Mouse (Mus musculus) hindbrain, embryonic 11.5 days (tissue): ENCODE data around the gene C1ql1. TPM values are rescaled to one million over a fixed set of nuclear protein-coding genes. Genes with fewer than 3 reads are reported as not detected.

Source experiments
- ATAC-seq: fragments of 200-750 bp; cut with Nextera tagmentation; 2 replicates; pipeline ENCODE4 v1.8.0; 2017; ENCODE audit warnings: mild to moderate bottlenecking, moderate TSS enrichment, moderate library complexity; ENCODE audit not compliant: low FRiP score
- DNase-seq: peaks from one replicate; pipeline ENCODE4 v3.0.0-alpha.2; 2015; ENCODE audit warnings: low spot score
- H3K27ac ChIP-seq: fragments of 300-500 bp; sonication (generic); 2 replicates; pipeline ENCODE4 v1.5.1; 2014; ENCODE audit warnings: mild to moderate bottlenecking, low read depth, low read length
- H3K27me3 ChIP-seq: fragments of 300-500 bp; sonication (generic); 2 replicates; pipeline ENCODE4 v1.6.1; 2014; ENCODE audit warnings: mild to moderate bottlenecking, low read length, moderate library complexity, mixed read lengths; ENCODE audit not compliant: control insufficient read depth, insufficient read depth
- H3K36me3 ChIP-seq: fragments of 300-500 bp; sonication (generic); 2 replicates; pipeline ENCODE4 v1.6.1; 2014; ENCODE audit warnings: mild to moderate bottlenecking, low read length, moderate library complexity, mixed read lengths; ENCODE audit not compliant: control insufficient read depth, insufficient read depth
- H3K4me1 ChIP-seq: fragments of 300-500 bp; sonication (generic); replicated peaks from 2 replicates; pipeline ENCODE4 v1.6.1; 2014; ENCODE audit warnings: low read length, mixed read lengths; ENCODE audit not compliant: control insufficient read depth, insufficient read depth
- H3K4me2 ChIP-seq: fragments of 300-500 bp; sonication (generic); replicated peaks from 2 replicates; pipeline ENCODE4 v1.6.1; 2014; ENCODE audit warnings: mild to moderate bottlenecking, low read depth, low read length
- H3K4me3 ChIP-seq: fragments of 300-500 bp; sonication (generic); 2 replicates; pipeline ENCODE4 v1.5.1; 2014; ENCODE audit warnings: low read depth, low read length
- H3K9ac ChIP-seq: fragments of 300-500 bp; sonication (generic); 2 replicates; pipeline ENCODE4 v1.6.1; 2014; ENCODE audit warnings: low read depth, low read length
- H3K9me3 ChIP-seq: fragments of 300-500 bp; sonication (generic); 2 replicates; pipeline ENCODE4 v1.6.1; 2016; ENCODE audit warnings: low read length; ENCODE audit not compliant: control insufficient read depth
- WGBS: fragments of 180-500 bp; shearing (Covaris S2); extraction: QIAGEN DNeasy Blood & Tissue Kit; methylation state at CpG from one replicate; pipeline ENCODE4 v1.1.7; 2014; 5-methylcytosine and 5-hydroxymethylcytosine counted together
- polyA plus RNA-seq: library from polyadenylated mRNA; unstranded; fragments of >200 nt; fragmentation: Nextera tagmentation; extraction: Ambion mirVana; gene quantifications from 2 replicates; pipeline ENCODE4 v1.2.1, GENCODE M21; 2014

The C1ql1 gene
- polyA plus RNA-seq: 10.5 and 11.0 TPM in 2 replicates

- under 1% methylated on average over 58 of the region's 87 CpGs for WGBS
- DNase-seq (peak; percentile 93), ATAC-seq (peak; percentile 81)
- Histone ChIP-seq H3K4me2 (peak within 1 kb of the TSS; percentile 61), H3K4me3 (peak within 1 kb of the TSS; percentile 39), H3K4me1 (peaks cover 17% of the 10 kb centered on the region), H3K27me3 (peaks cover 61% of the 10 kb centered on the region), H3K27ac (peak within 1 kb of the TSS; percentile 39), H3K9ac (peak within 1 kb of the TSS; percentile 52; the same call in 1 of the 2 replicates), H3K36me3 (no peaks in the 10 kb centered on the region), H3K9me3 (no peaks in the 10 kb centered on the region)
Observed at GRCm38 (mm10) chr11:102946265-102946991, at the start of gene C1ql1. Gene C1ql1, minus strand, starts transcription at chr11:102946688.

GRCm38 (mm10) chr11:102994952-102995351 lies 48.5 kb upstream of the C1ql1 start:
- peaks cover 9% of the 10 kb centered on the region; the same call in 1 of the 2 replicates for H3K36me3 ChIP-seq
- DNase-seq: no peak
- ATAC-seq: no peak
- peaks cover 6% of the 10 kb centered on the region for H3K4me1 ChIP-seq
- H3K9ac ChIP-seq: no peak overlapping the region
- 90% methylated on average over 18 of the region's 18 CpGs for WGBS
- H3K27me3 ChIP-seq: peaks cover 14% of the 10 kb centered on the region
- no peak overlapping the region for H3K4me3 ChIP-seq
- no peak overlapping the region for H3K4me2 ChIP-seq
- no peak overlapping the region for H3K27ac ChIP-seq
- H3K9me3 ChIP-seq: no peaks in the 10 kb centered on the region

GRCm38 (mm10) chr11:102993420-102994029 lies 47.0 kb upstream of the C1ql1 start:
- Histone ChIP-seq H3K36me3 (peaks cover 9% of the 10 kb centered on the region; the same call in 1 of the 2 replicates), H3K4me3 (no peak overlapping the region), H3K27ac (peak overlapping the region; percentile 1), H3K9ac (no peak overlapping the region), H3K4me2 (no peak overlapping the region), H3K27me3 (peaks cover 26% of the 10 kb centered on the region), H3K9me3 (no peaks in the 10 kb centered on the region), H3K4me1 (peaks cover 6% of the 10 kb centered on the region)
- DNase-seq: peak; percentile 46
- WGBS: 34% methylated on average over 17 of the region's 17 CpGs
- ATAC-seq: peak; percentile 44

- peaks cover 6% of the 10 kb centered on the region for H3K4me1 ChIP-seq
- H3K4me3 ChIP-seq: no peak overlapping the region
- no peak overlapping the region for H3K9ac ChIP-seq
- peak; percentile 85 for DNase-seq
- H3K36me3 ChIP-seq: peaks cover 5% of the 10 kb centered on the region; the same call in 1 of the 2 replicates
- no peaks in the 10 kb centered on the region for H3K9me3 ChIP-seq
- H3K27me3 ChIP-seq: peaks cover 27% of the 10 kb centered on the region
- 13% methylated on average over 5 of the region's 5 CpGs for WGBS
- peak; percentile 56 for ATAC-seq
- no peak overlapping the region for H3K4me2 ChIP-seq
- H3K27ac ChIP-seq: no peak overlapping the region
Observed at GRCm38 (mm10) chr11:102992940-102993339, 46.5 kb upstream of the C1ql1 start.

GRCm38 (mm10) chr11:102991681-102992080 lies 45.2 kb upstream of the C1ql1 start:
- Histone ChIP-seq H3K4me2 (peak overlapping the region; percentile 33), H3K27me3 (peaks cover 27% of the 10 kb centered on the region), H3K27ac (no peak overlapping the region), H3K9ac (peak overlapping the region; percentile 0; the same call in 1 of the 2 replicates), H3K4me3 (no peak overlapping the region), H3K4me1 (peaks cover 6% of the 10 kb centered on the region), H3K9me3 (no peaks in the 10 kb centered on the region), H3K36me3 (no peaks in the 10 kb centered on the region)
- ATAC-seq: peak; percentile 46
- peak; percentile 59 for DNase-seq
- under 1% methylated on average over 16 of the region's 16 CpGs for whole genome bisulfite sequencing

- no peaks in the 10 kb centered on the region for H3K36me3 ChIP-seq
- no peak for DNase-seq
- peak overlapping the region; percentile 37 for H3K9ac ChIP-seq
- WGBS: 2% methylated on average over 29 of the region's 29 CpGs
- peak overlapping the region; percentile 71 for H3K4me2 ChIP-seq
- H3K4me3 ChIP-seq: peak overlapping the region; percentile 36
- H3K4me1 ChIP-seq: peaks cover 6% of the 10 kb centered on the region
- ATAC-seq: no peak
- H3K27me3 ChIP-seq: peaks cover 27% of the 10 kb centered on the region
- no peaks in the 10 kb centered on the region for H3K9me3 ChIP-seq
- no peak overlapping the region for H3K27ac ChIP-seq
Observed at GRCm38 (mm10) chr11:102990152-102990663, 43.7 kb upstream of the C1ql1 start.

GRCm38 (mm10) chr11:102989641-102990151 lies 43.2 kb upstream of the C1ql1 start:
- H3K4me1 ChIP-seq: peaks cover 6% of the 10 kb centered on the region
- H3K9me3 ChIP-seq: no peaks in the 10 kb centered on the region
- WGBS: 4% methylated on average over 28 of the region's 28 CpGs
- H3K4me3 ChIP-seq: peak overlapping the region; percentile 36
- H3K27ac ChIP-seq: no peak overlapping the region
- peak overlapping the region; percentile 37 for H3K9ac ChIP-seq
- no peaks in the 10 kb centered on the region for H3K36me3 ChIP-seq
- DNase-seq: peak; percentile 63
- peak overlapping the region; percentile 71 for H3K4me2 ChIP-seq
- H3K27me3 ChIP-seq: peaks cover 27% of the 10 kb centered on the region
- no peak for ATAC-seq

GRCm38 (mm10) chr11:102985160-102985559 lies 38.7 kb upstream of the C1ql1 start:
- DNase-seq: no peak
- ATAC-seq: no peak
- Histone ChIP-seq H3K27me3 (peaks cover 15% of the 10 kb centered on the region), H3K4me3 (no peak overlapping the region), H3K9me3 (no peaks in the 10 kb centered on the region), H3K4me2 (no peak overlapping the region), H3K27ac (no peak overlapping the region), H3K4me1 (no peaks in the 10 kb centered on the region), H3K9ac (no peak overlapping the region), H3K36me3 (no peaks in the 10 kb centered on the region)
- 62% methylated on average over 6 of the region's 6 CpGs for WGBS
